Mouse (Mus musculus): ENCODE results near the gene Grap2. TPM values are rescaled to one million over a fixed set of nuclear protein-coding genes. Genes with fewer than 3 reads are reported as not detected.

Grap2 gene
- polyA plus RNA-seq, 1 experiment from 2014 or later, result 3.0 TPM

- no peak for DNase-seq (ENCODE audit: low spot score)
- Histone ChIP-seq H3K9me3 (ENCODE audit: control insufficient read depth, low read length) (no peaks in the 10 kb centered on the region), H3K36me3 (ENCODE audit: control insufficient read depth, insufficient read depth, low read length) (no peaks in the 10 kb centered on the region), H3K4me3 (ENCODE audit: low read depth, low read length) (no peak overlapping the region), H3K4me2 (replicated peaks; ENCODE audit: low read depth, low read length) (no peak overlapping the region), H3K27me3 (ENCODE audit: control insufficient read depth, insufficient read depth, low read length) (no peaks in the 10 kb centered on the region), H3K9ac (ENCODE audit: low read depth, low read length) (no peak overlapping the region), H3K4me1 (replicated peaks; ENCODE audit: control insufficient read depth, insufficient read depth, low read length) (no peaks in the 10 kb centered on the region), H3K27ac (ENCODE audit: low read depth, low read length) (no peak overlapping the region)
- 73% methylated on average over 3 of the region's 3 CpGs for WGBS
- no peak for ATAC-seq (ENCODE audit: low FRiP score)
Measured at GRCm38 (mm10) chr15:80544115-80544514, 28.3 kb upstream of the Grap2 start.

GRCm38 (mm10) chr15:80545430-80545829 is 27.0 kb upstream of the Grap2 start:
- DNase-seq (ENCODE audit: low spot score) (no peak), ATAC-seq (ENCODE audit: low FRiP score) (no peak)
- Histone ChIP-seq H3K36me3 (ENCODE audit: control insufficient read depth, insufficient read depth, low read length) (no peaks in the 10 kb centered on the region), H3K27ac (ENCODE audit: low read depth, low read length) (no peak overlapping the region), H3K27me3 (ENCODE audit: control insufficient read depth, insufficient read depth, low read length) (no peaks in the 10 kb centered on the region), H3K4me2 (replicated peaks; ENCODE audit: low read depth, low read length) (no peak overlapping the region), H3K4me1 (replicated peaks; ENCODE audit: control insufficient read depth, insufficient read depth, low read length) (no peaks in the 10 kb centered on the region), H3K9ac (ENCODE audit: low read depth, low read length) (no peak overlapping the region), H3K4me3 (ENCODE audit: low read depth, low read length) (no peak overlapping the region), H3K9me3 (ENCODE audit: control insufficient read depth, low read length) (no peaks in the 10 kb centered on the region)
- 81% methylated on average over 6 of the region's 6 CpGs for WGBS

GRCm38 (mm10) chr15:80554860-80555822 is 17.3 kb upstream of the Grap2 start:
- WGBS, result 91% methylated on average over 6 of the region's 6 CpGs
- H3K4me2 ChIP-seq (replicated peaks; ENCODE audit: low read depth, low read length), result no peak overlapping the region
- DNase-seq (ENCODE audit: low spot score) (no peak), ATAC-seq (ENCODE audit: low FRiP score) (no peak)
- H3K27me3 ChIP-seq (ENCODE audit: control insufficient read depth, insufficient read depth, low read length), result no peaks in the 10 kb centered on the region
- H3K36me3 ChIP-seq (ENCODE audit: control insufficient read depth, insufficient read depth, low read length), result no peaks in the 10 kb centered on the region
- H3K9ac ChIP-seq (ENCODE audit: low read depth, low read length), result no peak overlapping the region
- no peak overlapping the region for H3K27ac ChIP-seq (ENCODE audit: low read depth, low read length)
- H3K4me3 ChIP-seq (ENCODE audit: low read depth, low read length), result no peak overlapping the region
- H3K9me3 ChIP-seq (ENCODE audit: control insufficient read depth, low read length), result no peaks in the 10 kb centered on the region
- H3K4me1 ChIP-seq (replicated peaks; ENCODE audit: control insufficient read depth, insufficient read depth, low read length), result no peaks in the 10 kb centered on the region

- H3K27ac ChIP-seq (ENCODE audit: low read depth, low read length), result no peak overlapping the region
- H3K36me3 ChIP-seq (ENCODE audit: control insufficient read depth, insufficient read depth, low read length), result no peaks in the 10 kb centered on the region
- ATAC-seq (ENCODE audit: low FRiP score) (no peak), DNase-seq (ENCODE audit: low spot score) (no peak)
- H3K9me3 ChIP-seq (ENCODE audit: control insufficient read depth, low read length), result no peaks in the 10 kb centered on the region
- H3K9ac ChIP-seq (ENCODE audit: low read depth, low read length), result no peak overlapping the region
- no peaks in the 10 kb centered on the region for H3K27me3 ChIP-seq (ENCODE audit: control insufficient read depth, insufficient read depth, low read length)
- H3K4me1 ChIP-seq (replicated peaks; ENCODE audit: control insufficient read depth, insufficient read depth, low read length), result no peaks in the 10 kb centered on the region
- H3K4me2 ChIP-seq (replicated peaks; ENCODE audit: low read depth, low read length), result no peak overlapping the region
- 80% methylated on average over 2 of the region's 2 CpGs for WGBS
- H3K4me3 ChIP-seq (ENCODE audit: low read depth, low read length), result no peak overlapping the region
Measured at GRCm38 (mm10) chr15:80556021-80556420, 16.4 kb upstream of the Grap2 start.

- H3K4me2 ChIP-seq (replicated peaks; ENCODE audit: low read depth, low read length), result no peak overlapping the region
- no peaks in the 10 kb centered on the region for H3K4me1 ChIP-seq (replicated peaks; ENCODE audit: control insufficient read depth, insufficient read depth, low read length)
- no peaks in the 10 kb centered on the region for H3K9me3 ChIP-seq (ENCODE audit: control insufficient read depth, low read length)
- no peak for DNase-seq (ENCODE audit: low spot score)
- no peak overlapping the region for H3K9ac ChIP-seq (ENCODE audit: low read depth, low read length)
- no peak overlapping the region for H3K4me3 ChIP-seq (ENCODE audit: low read depth, low read length)
- ATAC-seq (ENCODE audit: low FRiP score), result no peak
- no peaks in the 10 kb centered on the region for H3K36me3 ChIP-seq (ENCODE audit: control insufficient read depth, insufficient read depth, low read length)
- H3K27me3 ChIP-seq (ENCODE audit: control insufficient read depth, insufficient read depth, low read length), result no peaks in the 10 kb centered on the region
- WGBS, result 65% methylated on average over 4 of the region's 4 CpGs
- no peak overlapping the region for H3K27ac ChIP-seq (ENCODE audit: low read depth, low read length)
Measured at GRCm38 (mm10) chr15:80557745-80558144, 14.6 kb upstream of the Grap2 start.

GRCm38 (mm10) chr15:80559534-80559933 is 12.9 kb upstream of the Grap2 start:
- Histone ChIP-seq H3K36me3 (ENCODE audit: control insufficient read depth, insufficient read depth, low read length) (no peaks in the 10 kb centered on the region), H3K27ac (ENCODE audit: low read depth, low read length) (no peak overlapping the region), H3K4me3 (ENCODE audit: low read depth, low read length) (no peak overlapping the region), H3K9me3 (ENCODE audit: control insufficient read depth, low read length) (no peaks in the 10 kb centered on the region), H3K4me2 (replicated peaks; ENCODE audit: low read depth, low read length) (no peak overlapping the region), H3K4me1 (replicated peaks; ENCODE audit: control insufficient read depth, insufficient read depth, low read length) (no peaks in the 10 kb centered on the region), H3K27me3 (ENCODE audit: control insufficient read depth, insufficient read depth, low read length) (no peaks in the 10 kb centered on the region), H3K9ac (ENCODE audit: low read depth, low read length) (no peak overlapping the region)
- no peak for ATAC-seq (ENCODE audit: low FRiP score)
- 72% methylated on average over 12 of the region's 12 CpGs for WGBS
- no peak for DNase-seq (ENCODE audit: low spot score)

GRCm38 (mm10) chr15:80559978-80560377 is 12.4 kb upstream of the Grap2 start:
- no peak overlapping the region for H3K4me2 ChIP-seq (replicated peaks; ENCODE audit: low read depth, low read length)
- no peak overlapping the region for H3K9ac ChIP-seq (ENCODE audit: low read depth, low read length)
- H3K27ac ChIP-seq (ENCODE audit: low read depth, low read length), result no peak overlapping the region
- no peaks in the 10 kb centered on the region for H3K4me1 ChIP-seq (replicated peaks; ENCODE audit: control insufficient read depth, insufficient read depth, low read length)
- 61% methylated on average over 14 of the region's 14 CpGs for WGBS
- no peaks in the 10 kb centered on the region for H3K9me3 ChIP-seq (ENCODE audit: control insufficient read depth, low read length)
- no peak overlapping the region for H3K4me3 ChIP-seq (ENCODE audit: low read depth, low read length)
- ATAC-seq (ENCODE audit: low FRiP score) (no peak), DNase-seq (ENCODE audit: low spot score) (no peak)
- H3K36me3 ChIP-seq (ENCODE audit: control insufficient read depth, insufficient read depth, low read length), result no peaks in the 10 kb centered on the region
- no peaks in the 10 kb centered on the region for H3K27me3 ChIP-seq (ENCODE audit: control insufficient read depth, insufficient read depth, low read length)

- no peak for DNase-seq (ENCODE audit: low spot score)
- Histone ChIP-seq H3K4me2 (replicated peaks; ENCODE audit: low read depth, low read length) (no peak overlapping the region), H3K27ac (ENCODE audit: low read depth, low read length) (no peak overlapping the region), H3K27me3 (ENCODE audit: control insufficient read depth, insufficient read depth, low read length) (no peaks in the 10 kb centered on the region), H3K4me3 (ENCODE audit: low read depth, low read length) (no peak overlapping the region), H3K4me1 (replicated peaks; ENCODE audit: control insufficient read depth, insufficient read depth, low read length) (no peaks in the 10 kb centered on the region), H3K36me3 (ENCODE audit: control insufficient read depth, insufficient read depth, low read length) (no peaks in the 10 kb centered on the region), H3K9me3 (ENCODE audit: control insufficient read depth, low read length) (no peaks in the 10 kb centered on the region), H3K9ac (ENCODE audit: low read depth, low read length) (no peak overlapping the region)
- no peak for ATAC-seq (ENCODE audit: low FRiP score)
- 66% methylated on average over 15 of the region's 15 CpGs for WGBS
Measured at GRCm38 (mm10) chr15:80560646-80561580, 11.5 kb upstream of the Grap2 start.

Measured in hindbrain, embryonic 11.5 days (tissue).